33 mouse cellular contexts compared by ENCODE assay signal in the genomic region with DNA sequence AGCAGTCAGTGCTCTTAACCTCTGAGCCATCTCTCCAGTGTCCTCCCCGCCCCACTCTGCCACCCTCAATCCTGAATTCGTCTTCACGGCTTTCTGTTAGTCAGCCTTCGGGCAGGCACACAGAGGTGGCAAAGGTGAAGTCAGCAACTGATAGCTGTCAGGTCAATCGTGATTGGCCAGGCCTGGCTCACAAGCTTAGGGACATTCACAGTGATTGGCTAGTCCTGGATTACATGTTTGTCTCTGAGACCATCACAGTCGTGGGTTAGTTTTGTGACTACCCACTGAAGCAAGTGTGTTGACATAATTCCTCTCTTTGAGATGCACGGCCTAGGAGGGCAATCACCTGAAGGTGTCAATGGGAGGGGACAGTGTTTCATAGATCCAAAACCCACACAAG. TPM values are rescaled to one million over a fixed set of nuclear protein-coding genes. Genes with fewer than 3 reads are reported as not detected.
DNase-seq lines count a peak whose midpoint lies in the region; ATAC-seq and TF ChIP-seq lines count a peak whose summit lies in the region.
"Had no signal": no experiment of that assay in that cellular context is flagged by ENCODE, and none has a peak within 500 bp of the region (broad histone marks: within the 10 kb centered on the region; RNA-seq: fewer than 3 reads in every experiment).

No protein-coding gene starts in this region.

- H3K9ac ChIP-seq in ES-E14 (ENCODE audit: insufficient read depth, low read depth, low read length, poor library complexity, severe bottlenecking) = no peak overlapping the region
- H3K9ac ChIP-seq: embryonic facial prominence, embryonic 12.5 days; embryonic facial prominence, embryonic 15.5 days; forebrain, embryonic 13.5 days; heart, embryonic 13.5 days; hindbrain, embryonic 14.5 days had no signal

- TF ChIP-seq CTCF in E14TG2a.4 (conservative IDR thresholded peaks at IDR 0.05; ENCODE audit: low read length) = no peak

- H3K9me3 ChIP-seq in E14TG2a.4 (ENCODE audit: low read length) = 0 out of 2 replicates have a peak, but pooled peaks cover 5% of the 10 kb centered on the region
- H3K9me3 ChIP-seq in ES-E14 (ENCODE audit: control insufficient read depth, insufficient read depth, low read depth, low read length) = no peaks in the 10 kb centered on the region
- H3K9me3 ChIP-seq: embryonic facial prominence, embryonic 12.5 days; embryonic facial prominence, embryonic 15.5 days; forebrain, embryonic 10.5 days; forebrain, embryonic 13.5 days; G1E; heart, embryonic 10.5 days; heart, embryonic 13.5 days had no signal

- H3K36me3 ChIP-seq in E14TG2a.4 (ENCODE audit: insufficient read depth, low read length) (peaks cover 73% of the 10 kb centered on the region), ES-E14 (ENCODE audit: control insufficient read depth, insufficient read depth, low read length, poor library complexity, severe bottlenecking) (peaks cover 42% of the 10 kb centered on the region)

- in situ Hi-C loops in ES-E14 (cut with MboI; ENCODE audit: low sequenced_read_pairs in 2 of 2, unreplicated experiment in 2 of 2) = no loop called here

- DNase-seq in ES-E14 (ENCODE audit: low read depth, low spot score) = peak; percentile 25
- DNase-seq in ZHBTc4 (ENCODE audit: low read depth, low spot score) = peak; percentile 64
- no peak for DNase-seq in retina, postnatal 1 day
- DNase-seq in spleen, postnatal 36 days (ENCODE audit: low spot score in 2 of 2) = no peak
- DNase-seq: adrenal gland, adult 2 months; adrenal gland, postnatal 14 days; cerebellum, adult 11 months; cerebellum, adult 2 months; cerebellum, adult 9-11 months; cerebellum, postnatal 25 days; gastrocnemius, adult 2 months; gastrocnemius, postnatal 25 days; heart, adult 2 months; heart, postnatal 14 days; heart, postnatal 4 days had no signal

- H3K4me1 ChIP-seq in E14TG2a.4 (replicated peaks; ENCODE audit: low read depth, low read length) = peaks cover 58% of the 10 kb centered on the region
- H3K4me1 ChIP-seq in ES-E14 (ENCODE audit: control insufficient read depth in 2 of 2, insufficient read depth in 2 of 2, low read length in 2 of 2, poor library complexity in 1 of 2) = peaks cover 0 to 6% of the 10 kb centered on the region in 2 experiments; a peak in 3 of 4 replicates
- H3K4me1 ChIP-seq: embryonic facial prominence, embryonic 12.5 days; embryonic facial prominence, embryonic 15.5 days; forebrain, embryonic 13.5 days; heart, embryonic 10.5 days; heart, embryonic 13.5 days had no signal

- peak overlapping the region; percentile 17; the same call in 1 of the 2 replicates for H3K27ac ChIP-seq in ES-E14 (ENCODE audit: insufficient read depth, low read depth, low read length, poor library complexity, severe bottlenecking)
- H3K27ac ChIP-seq: embryonic facial prominence, embryonic 12.5 days; embryonic facial prominence, embryonic 15.5 days; forebrain, embryonic 10.5 days; forebrain, embryonic 13.5 days; gastrocnemius, adult 2 months; heart, adult 2 months; heart, embryonic 10.5 days; heart, embryonic 13.5 days; hindbrain, embryonic 14.5 days; hindbrain, postnatal 0 days had no signal

- H3K4me3 ChIP-seq in E14TG2a.4 (replicated peaks; ENCODE audit: low read length) = peak overlapping the region; percentile 88; the same call in 1 of the 2 replicates
- H3K4me3 ChIP-seq in ES-E14 (ENCODE audit: insufficient read depth in 1 of 2, low read depth in 1 of 2, low read length in 2 of 2, poor library complexity in 1 of 2, severe bottlenecking in 1 of 2) = no peak overlapping the region
- H3K4me3 ChIP-seq: embryonic facial prominence, embryonic 12.5 days; embryonic facial prominence, embryonic 15.5 days; erythroblast, embryonic 14.5 days; forebrain, embryonic 10.5 days; forebrain, embryonic 13.5 days; gastrocnemius, adult 2 months; heart, adult 2 months; heart, embryonic 10.5 days; heart, embryonic 13.5 days had no signal

- ATAC-seq in megakaryocyte progenitor cell, adult 5-6 weeks (replicated peaks; ENCODE audit: poor library complexity) = peak; percentile 17; the same call in 1 of the 2 replicates
- no peak for ATAC-seq in monocyte, adult 5-6 weeks (replicated peaks; ENCODE audit: insufficient number of reproducible peaks, low FRiP score, low TSS enrichment, poor library complexity, severe bottlenecking)
- no peak for ATAC-seq in megakaryocyte, adult 5-6 weeks (ENCODE audit: poor library complexity, severe bottlenecking)
- ATAC-seq: forebrain, embryonic 13.5 days; forebrain, embryonic 16.5 days; hindbrain, postnatal 0 days; inflammation-experienced regulatory T-cells, adult 6 months; intestine, embryonic 16.5 days had no signal

- H3K27me3 ChIP-seq in E14TG2a.4 (ENCODE audit: insufficient read depth, low read length) = no peaks in the 10 kb centered on the region
- H3K27me3 ChIP-seq: embryonic facial prominence, embryonic 12.5 days; embryonic facial prominence, embryonic 15.5 days; forebrain, embryonic 13.5 days; heart, embryonic 13.5 days had no signal

TF ChIP-seq in ES-E14, 5 proteins besides CTCF, POLR2A, EP300 and RAD21:
- TF ChIP-seq ZNF384 (IDR thresholded peaks at IDR 0.05; ENCODE audit: low read depth, low read length) = no peak
- no peak for TF ChIP-seq HCFC1 (IDR thresholded peaks at IDR 0.05; ENCODE audit: borderline replicate concordance, insufficient read depth, low read length)

RNA-seq across cellular contexts. Expression of a gene that starts 24.4 kb away (rescaled TPM):
- 80.0 and 96.7 TPM in 2 replicates for total RNA-seq in ES-E14 (2012; rRNA removed)
- 12.1 and 16.1 TPM in 2 replicates for total RNA-seq in megakaryocyte progenitor cell, adult 5-6 weeks (2015)
- total RNA-seq in megakaryocyte progenitor cell, adult 5-6 weeks (2017) = 20.9 and 21.9 TPM in 2 replicates
- total RNA-seq in monocyte, adult 5-6 weeks (2017) = 11.3 to 24.6 TPM (median 14.3 TPM) in 3 replicates
- 10.4 and 11.7 TPM in 2 replicates for total RNA-seq in megakaryocyte, adult 5-6 weeks (2015)
- 12.2 and 13.3 TPM in 2 replicates for total RNA-seq in megakaryocyte, adult 5-6 weeks (2017)

RNA-seq across cellular contexts. Expression of a gene that starts 30.0 kb away (rescaled TPM):
- 34.3 and 42.5 TPM in 2 replicates for total RNA-seq in ES-E14 (2012; rRNA removed)
- 30.0 and 33.6 TPM in 2 replicates for total RNA-seq in megakaryocyte progenitor cell, adult 5-6 weeks (2015)
- total RNA-seq in megakaryocyte progenitor cell, adult 5-6 weeks (2017) = 47.5 and 63.1 TPM in 2 replicates
- 9.1 to 9.7 TPM (median 9.4 TPM) in 3 replicates for total RNA-seq in monocyte, adult 5-6 weeks (2017)
- total RNA-seq in megakaryocyte, adult 5-6 weeks (2015) = 15.2 and 19.6 TPM in 2 replicates
- total RNA-seq in megakaryocyte, adult 5-6 weeks (2017) = 24.9 and 27.3 TPM in 2 replicates

RNA-seq across cellular contexts. Expression of a gene that starts 42.1 kb away (rescaled TPM):
- total RNA-seq in ES-E14 (2012; rRNA removed) = 69.1 and 117 TPM in 2 replicates
- total RNA-seq in megakaryocyte progenitor cell, adult 5-6 weeks (2015) = 0.15 TPM in 1 of 2 replicates, not detected in the other
- 0.17 TPM in 1 of 2 replicates, not detected in the other for total RNA-seq in megakaryocyte progenitor cell, adult 5-6 weeks (2017)
- 0.29 to 0.96 TPM (median 0.76 TPM) in 3 replicates for total RNA-seq in monocyte, adult 5-6 weeks (2017)
- 0.89 and 1.0 TPM in 2 replicates for total RNA-seq in megakaryocyte, adult 5-6 weeks (2015)
- 0.37 and 1.2 TPM in 2 replicates for total RNA-seq in megakaryocyte, adult 5-6 weeks (2017)
- total RNA-seq: gastrocnemius, adult 2 months; gastrocnemius, postnatal 25 days had no signal

RNA-seq across cellular contexts. Expression of a gene that starts 46.4 kb away (rescaled TPM):
- total RNA-seq in ES-E14 (2012; rRNA removed) = 0.27 and 0.42 TPM in 2 replicates
- total RNA-seq in megakaryocyte progenitor cell, adult 5-6 weeks (2015) = not detected in 2 replicates
- total RNA-seq in megakaryocyte progenitor cell, adult 5-6 weeks (2017) = 0.12 and 0.14 TPM in 2 replicates
- total RNA-seq in monocyte, adult 5-6 weeks (2017) = not detected in 3 replicates
- total RNA-seq in megakaryocyte, adult 5-6 weeks (2015) = not detected in 2 replicates
- total RNA-seq in megakaryocyte, adult 5-6 weeks (2017) = not detected in 2 replicates
- total RNA-seq: adrenal gland, adult 2 months; adrenal gland, postnatal 14 days; common myeloid progenitor, adult 5-6 weeks; gastrocnemius, adult 2 months; gastrocnemius, postnatal 25 days; heart, adult 2 months; heart, postnatal 14 days; heart, postnatal 4 days; hindbrain, postnatal 0 days had no signal

Comparison
In these comparisons a context has a peak if more than half of its experiments do, and no peak if none do; other contexts are left out.
1. DNase-seq: peak in ES-E14 (single experiment) and ZHBTc4 (single experiment); none in retina, postnatal 1 day (single experiment) and spleen, postnatal 36 days (0 of 2).
2. RNA of a gene that starts 42.1 kb away (total RNA-seq): 69.1 to 117 TPM in ES-E14; 0.37 to 1.2 TPM in megakaryocyte, adult 5-6 weeks, 0.29 to 0.96 TPM in monocyte, adult 5-6 weeks and 0.15 to 0.17 TPM in megakaryocyte progenitor cell, adult 5-6 weeks; every median in the first group is over 10 times any median in the second.